Mouse (Mus musculus): ENCODE measurements at regions not wholly inside any gene's neighbourhood (a gene's known extent, or its start where the extent isn't known, plus 50 kb on each side); places are given as distances from the start of the nearest gene placed in this dataset.
A peak's percentile ranks its signal among the peaks of the same experiment; 100 is the strongest.

- no peak overlapping the region for H3K4me3 ChIP-seq (replicated peaks; ENCODE audit: low read depth, low read length)
- H3K27me3 ChIP-seq (ENCODE audit: control insufficient read depth, insufficient read depth, low read length), result no peaks in the 10 kb centered on the region
- H3K27ac ChIP-seq (replicated peaks; ENCODE audit: low read depth, low read length), result no peak overlapping the region
- no peak for ATAC-seq (ENCODE audit: low FRiP score, low TSS enrichment)
- no peak overlapping the region for H3K9ac ChIP-seq (replicated peaks; ENCODE audit: low read length)
- H3K9me3 ChIP-seq (ENCODE audit: control insufficient read depth, low read length), result no peaks in the 10 kb centered on the region
- no peak for DNase-seq
- no peak overlapping the region for H3K4me2 ChIP-seq (ENCODE audit: low read length)
- no peaks in the 10 kb centered on the region for H3K4me1 ChIP-seq (ENCODE audit: control insufficient read depth, insufficient read depth, low read length)
- WGBS, result 80% methylated on average over 5 of the region's 5 CpGs
- H3K36me3 ChIP-seq (ENCODE audit: control insufficient read depth, insufficient read depth, low read length), result no peaks in the 10 kb centered on the region
These were observed 85.2 kb upstream of the Oxgr1 start for GRCm38 (mm10) chr14:120127481-120127880.

GRCm38 (mm10) chr14:120134346-120135008, 92.2 kb upstream of the Oxgr1 start:
- WGBS, result 89% methylated on average over 6 of the region's 6 CpGs
- H3K9ac ChIP-seq (replicated peaks; ENCODE audit: low read length), result no peak overlapping the region
- no peak overlapping the region for H3K4me3 ChIP-seq (replicated peaks; ENCODE audit: low read depth, low read length)
- H3K27ac ChIP-seq (replicated peaks; ENCODE audit: low read depth, low read length), result no peak overlapping the region
- H3K4me1 ChIP-seq (ENCODE audit: control insufficient read depth, insufficient read depth, low read length), result 0 out of 2 replicates have a peak, but pooled peaks cover 4% of the 10 kb centered on the region
- ATAC-seq (ENCODE audit: low FRiP score, low TSS enrichment) (no peak), DNase-seq (no peak)
- no peak overlapping the region for H3K4me2 ChIP-seq (ENCODE audit: low read length)
- H3K9me3 ChIP-seq (ENCODE audit: control insufficient read depth, low read length), result no peaks in the 10 kb centered on the region
- no peaks in the 10 kb centered on the region for H3K36me3 ChIP-seq (ENCODE audit: control insufficient read depth, insufficient read depth, low read length)
- H3K27me3 ChIP-seq (ENCODE audit: control insufficient read depth, insufficient read depth, low read length), result no peaks in the 10 kb centered on the region

- Histone ChIP-seq H3K27me3 (ENCODE audit: control insufficient read depth, insufficient read depth, low read length) (no peaks in the 10 kb centered on the region), H3K9ac (replicated peaks; ENCODE audit: low read length) (no peak overlapping the region), H3K9me3 (ENCODE audit: control insufficient read depth, low read length) (no peaks in the 10 kb centered on the region), H3K4me1 (ENCODE audit: control insufficient read depth, insufficient read depth, low read length) (0 out of 2 replicates have a peak, but pooled peaks cover 4% of the 10 kb centered on the region), H3K4me3 (replicated peaks; ENCODE audit: low read depth, low read length) (no peak overlapping the region), H3K4me2 (ENCODE audit: low read length) (no peak overlapping the region), H3K36me3 (ENCODE audit: control insufficient read depth, insufficient read depth, low read length) (no peaks in the 10 kb centered on the region), H3K27ac (replicated peaks; ENCODE audit: low read depth, low read length) (no peak overlapping the region)
- no peak for DNase-seq
- WGBS, result 61% methylated on average over 5 of the region's 5 CpGs
- no peak for ATAC-seq (ENCODE audit: low FRiP score, low TSS enrichment)
These were observed 93.0 kb upstream of the Oxgr1 start for GRCm38 (mm10) chr14:120135198-120135597.

- Histone ChIP-seq H3K9ac (replicated peaks; ENCODE audit: low read length) (no peak overlapping the region), H3K27me3 (ENCODE audit: control insufficient read depth, insufficient read depth, low read length) (no peaks in the 10 kb centered on the region), H3K36me3 (ENCODE audit: control insufficient read depth, insufficient read depth, low read length) (no peaks in the 10 kb centered on the region), H3K9me3 (ENCODE audit: control insufficient read depth, low read length) (no peaks in the 10 kb centered on the region), H3K4me1 (ENCODE audit: control insufficient read depth, insufficient read depth, low read length) (0 out of 2 replicates have a peak, but pooled peaks cover 14% of the 10 kb centered on the region), H3K4me3 (replicated peaks; ENCODE audit: low read depth, low read length) (no peak overlapping the region), H3K27ac (replicated peaks; ENCODE audit: low read depth, low read length) (no peak overlapping the region), H3K4me2 (ENCODE audit: low read length) (no peak overlapping the region)
- WGBS, result 92% methylated on average over 8 of the region's 8 CpGs
- DNase-seq, result no peak
- no peak for ATAC-seq (ENCODE audit: low FRiP score, low TSS enrichment)
These were observed 94.5 kb upstream of the Oxgr1 start for GRCm38 (mm10) chr14:120136736-120137135.

- H3K36me3 ChIP-seq (ENCODE audit: control insufficient read depth, insufficient read depth, low read length), result no peaks in the 10 kb centered on the region
- no peak overlapping the region for H3K9ac ChIP-seq (replicated peaks; ENCODE audit: low read length)
- peak overlapping the region; percentile 46 for H3K4me2 ChIP-seq (ENCODE audit: low read length)
- H3K27me3 ChIP-seq (ENCODE audit: control insufficient read depth, insufficient read depth, low read length), result no peaks in the 10 kb centered on the region
- DNase-seq (peak; percentile 96), ATAC-seq (ENCODE audit: low FRiP score, low TSS enrichment) (peak; percentile 89)
- H3K4me1 ChIP-seq (ENCODE audit: control insufficient read depth, insufficient read depth, low read length), result 0 out of 2 replicates have a peak, but pooled peaks cover 16% of the 10 kb centered on the region
- no peaks in the 10 kb centered on the region for H3K9me3 ChIP-seq (ENCODE audit: control insufficient read depth, low read length)
- H3K4me3 ChIP-seq (replicated peaks; ENCODE audit: low read depth, low read length), result peak overlapping the region; percentile 27
- H3K27ac ChIP-seq (replicated peaks; ENCODE audit: low read depth, low read length), result no peak overlapping the region
- WGBS, result 1% methylated on average over 21 of the region's 21 CpGs
These were observed 95.5 kb upstream of the Oxgr1 start for GRCm38 (mm10) chr14:120137680-120138136.

GRCm38 (mm10) chr14:120138546-120138945, 96.3 kb upstream of the Oxgr1 start:
- no peaks in the 10 kb centered on the region for H3K36me3 ChIP-seq (ENCODE audit: control insufficient read depth, insufficient read depth, low read length)
- 0 out of 2 replicates have a peak, but pooled peaks cover 16% of the 10 kb centered on the region for H3K4me1 ChIP-seq (ENCODE audit: control insufficient read depth, insufficient read depth, low read length)
- no peak overlapping the region for H3K9ac ChIP-seq (replicated peaks; ENCODE audit: low read length)
- no peak overlapping the region for H3K4me2 ChIP-seq (ENCODE audit: low read length)
- DNase-seq, result no peak
- no peaks in the 10 kb centered on the region for H3K27me3 ChIP-seq (ENCODE audit: control insufficient read depth, insufficient read depth, low read length)
- H3K27ac ChIP-seq (replicated peaks; ENCODE audit: low read depth, low read length), result no peak overlapping the region
- WGBS, result 63% methylated on average over 5 of the region's 5 CpGs
- no peaks in the 10 kb centered on the region for H3K9me3 ChIP-seq (ENCODE audit: control insufficient read depth, low read length)
- H3K4me3 ChIP-seq (replicated peaks; ENCODE audit: low read depth, low read length), result no peak overlapping the region
- no peak for ATAC-seq (ENCODE audit: low FRiP score, low TSS enrichment)

- Histone ChIP-seq H3K4me1 (ENCODE audit: control insufficient read depth, insufficient read depth, low read length) (0 out of 2 replicates have a peak, but pooled peaks cover 16% of the 10 kb centered on the region), H3K9ac (replicated peaks; ENCODE audit: low read length) (no peak overlapping the region), H3K4me3 (replicated peaks; ENCODE audit: low read depth, low read length) (no peak overlapping the region), H3K27ac (replicated peaks; ENCODE audit: low read depth, low read length) (no peak overlapping the region), H3K9me3 (ENCODE audit: control insufficient read depth, low read length) (no peaks in the 10 kb centered on the region), H3K27me3 (ENCODE audit: control insufficient read depth, insufficient read depth, low read length) (no peaks in the 10 kb centered on the region), H3K36me3 (ENCODE audit: control insufficient read depth, insufficient read depth, low read length) (no peaks in the 10 kb centered on the region), H3K4me2 (ENCODE audit: low read length) (no peak overlapping the region)
- no peak for DNase-seq
- ATAC-seq (ENCODE audit: low FRiP score, low TSS enrichment), result no peak
- WGBS, result 73% methylated on average over 14 of the region's 14 CpGs
These were observed 97.0 kb upstream of the Oxgr1 start for GRCm38 (mm10) chr14:120139256-120139655.

- Histone ChIP-seq H3K27ac (replicated peaks; ENCODE audit: low read depth, low read length) (no peak overlapping the region), H3K4me1 (ENCODE audit: control insufficient read depth, insufficient read depth, low read length) (0 out of 2 replicates have a peak, but pooled peaks cover 16% of the 10 kb centered on the region), H3K9me3 (ENCODE audit: control insufficient read depth, low read length) (no peaks in the 10 kb centered on the region), H3K4me2 (ENCODE audit: low read length) (no peak overlapping the region), H3K36me3 (ENCODE audit: control insufficient read depth, insufficient read depth, low read length) (no peaks in the 10 kb centered on the region), H3K9ac (replicated peaks; ENCODE audit: low read length) (no peak overlapping the region), H3K4me3 (replicated peaks; ENCODE audit: low read depth, low read length) (no peak overlapping the region), H3K27me3 (ENCODE audit: control insufficient read depth, insufficient read depth, low read length) (no peaks in the 10 kb centered on the region)
- WGBS, result 15% methylated on average over 16 of the region's 16 CpGs
- ATAC-seq (ENCODE audit: low FRiP score, low TSS enrichment), result no peak
- DNase-seq, result no peak
These were observed 97.4 kb upstream of the Oxgr1 start for GRCm38 (mm10) chr14:120139671-120140071.

GRCm38 (mm10) chr14:120140211-120140610, 98.0 kb upstream of the Oxgr1 start:
- 78% methylated on average over 8 of the region's 8 CpGs for WGBS
- no peak for ATAC-seq (ENCODE audit: low FRiP score, low TSS enrichment)
- DNase-seq, result no peak
- Histone ChIP-seq H3K27ac (replicated peaks; ENCODE audit: low read depth, low read length) (no peak overlapping the region), H3K9me3 (ENCODE audit: control insufficient read depth, low read length) (no peaks in the 10 kb centered on the region), H3K4me1 (ENCODE audit: control insufficient read depth, insufficient read depth, low read length) (0 out of 2 replicates have a peak, but pooled peaks cover 16% of the 10 kb centered on the region), H3K9ac (replicated peaks; ENCODE audit: low read length) (no peak overlapping the region), H3K4me3 (replicated peaks; ENCODE audit: low read depth, low read length) (no peak overlapping the region), H3K27me3 (ENCODE audit: control insufficient read depth, insufficient read depth, low read length) (no peaks in the 10 kb centered on the region), H3K36me3 (ENCODE audit: control insufficient read depth, insufficient read depth, low read length) (no peaks in the 10 kb centered on the region), H3K4me2 (ENCODE audit: low read length) (no peak overlapping the region)

Measured in midbrain, embryonic 14.5 days (tissue).